Mouse (Mus musculus): ENCODE results near the gene Kcnh1.

The Kcnh1 gene

GRCm38 (mm10) chr1:192402911-192403704, 212.5 kb downstream of the Kcnh1 start:
- DNase-seq (ENCODE audit: extremely low read depth, low read depth, low spot score) = no peak

- no peak for DNase-seq (ENCODE audit: extremely low read depth, low read depth, low spot score)
Observed at GRCm38 (mm10) chr1:192405136-192405535, 214.6 kb downstream of the Kcnh1 start.

- DNase-seq (ENCODE audit: extremely low read depth, low read depth, low spot score) = no peak
Observed at GRCm38 (mm10) chr1:192406589-192406988, 216.0 kb downstream of the Kcnh1 start.

GRCm38 (mm10) chr1:192415813-192416212, 225.2 kb downstream of the Kcnh1 start:
- no peak for DNase-seq (ENCODE audit: extremely low read depth, low read depth, low spot score)

GRCm38 (mm10) chr1:192416241-192416821, 225.8 kb downstream of the Kcnh1 start:
- DNase-seq (ENCODE audit: extremely low read depth, low read depth, low spot score) = no peak

DNA sequence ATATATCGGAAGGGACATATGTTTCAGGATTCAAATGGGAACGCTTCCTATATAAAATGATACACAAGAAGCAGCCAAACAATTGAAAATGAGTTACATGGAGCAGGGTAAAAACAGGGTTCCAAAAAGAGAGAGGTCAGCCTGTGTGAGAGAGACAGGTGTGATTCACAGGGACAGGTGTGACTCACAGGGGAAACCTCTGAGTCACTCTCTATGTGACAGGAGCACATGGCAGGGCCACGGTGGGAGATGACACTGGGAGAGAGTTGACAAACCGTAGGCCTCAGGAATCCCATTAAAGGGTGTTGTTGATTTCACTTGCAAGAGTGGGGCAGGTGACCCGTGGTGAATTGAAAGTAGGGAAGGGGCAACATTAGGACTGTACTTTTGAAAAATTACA, 228.6 kb downstream of the Kcnh1 start:
- DNase-seq (ENCODE audit: extremely low read depth, low read depth, low spot score) = no peak

- DNase-seq (ENCODE audit: extremely low read depth, low read depth, low spot score) = no peak
Observed at GRCm38 (mm10) chr1:192421377-192422166, 231.0 kb downstream of the Kcnh1 start.

DNA sequence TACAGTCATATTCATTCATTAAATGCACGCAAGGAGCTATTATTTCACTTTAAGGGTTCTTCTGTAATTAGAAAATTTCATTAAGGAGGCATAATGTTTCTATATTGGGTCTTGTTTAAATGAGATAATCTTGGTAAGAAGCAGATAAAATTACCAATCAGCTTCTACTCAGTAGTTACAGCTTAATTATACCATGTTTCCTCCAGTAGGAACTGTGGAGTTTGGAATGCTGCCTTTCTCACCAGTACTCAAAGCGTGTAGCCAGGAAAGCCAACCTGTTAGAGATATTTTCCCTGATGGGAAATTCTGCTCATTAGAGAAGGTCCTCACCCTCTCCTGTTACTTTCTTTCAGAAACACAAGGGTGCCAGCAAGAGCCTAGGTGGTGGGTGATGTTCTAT, 240.8 kb downstream of the Kcnh1 start:
- no peak for DNase-seq (ENCODE audit: extremely low read depth, low read depth, low spot score)

DNA sequence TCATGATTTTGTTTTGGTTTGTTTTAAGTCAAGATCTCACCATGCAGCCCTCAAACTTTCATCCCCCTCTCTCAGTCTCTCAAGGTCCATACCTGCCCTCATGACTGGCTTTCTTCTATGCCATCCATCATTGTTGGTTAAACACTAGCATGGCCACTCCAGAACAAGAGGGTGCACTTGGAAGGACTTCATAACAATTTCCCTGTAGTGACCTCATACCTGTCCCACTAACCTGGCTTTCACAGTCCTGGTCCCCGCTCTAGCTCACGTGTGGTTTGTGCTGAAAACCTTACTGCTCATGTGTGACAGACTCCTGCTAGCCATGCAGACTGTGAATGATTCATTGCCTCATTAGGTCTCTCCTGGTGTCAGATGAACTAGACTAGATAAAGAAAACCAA, 244.9 kb downstream of the Kcnh1 start:
- DNase-seq (ENCODE audit: extremely low read depth, low read depth, low spot score) = no peak

DNA sequence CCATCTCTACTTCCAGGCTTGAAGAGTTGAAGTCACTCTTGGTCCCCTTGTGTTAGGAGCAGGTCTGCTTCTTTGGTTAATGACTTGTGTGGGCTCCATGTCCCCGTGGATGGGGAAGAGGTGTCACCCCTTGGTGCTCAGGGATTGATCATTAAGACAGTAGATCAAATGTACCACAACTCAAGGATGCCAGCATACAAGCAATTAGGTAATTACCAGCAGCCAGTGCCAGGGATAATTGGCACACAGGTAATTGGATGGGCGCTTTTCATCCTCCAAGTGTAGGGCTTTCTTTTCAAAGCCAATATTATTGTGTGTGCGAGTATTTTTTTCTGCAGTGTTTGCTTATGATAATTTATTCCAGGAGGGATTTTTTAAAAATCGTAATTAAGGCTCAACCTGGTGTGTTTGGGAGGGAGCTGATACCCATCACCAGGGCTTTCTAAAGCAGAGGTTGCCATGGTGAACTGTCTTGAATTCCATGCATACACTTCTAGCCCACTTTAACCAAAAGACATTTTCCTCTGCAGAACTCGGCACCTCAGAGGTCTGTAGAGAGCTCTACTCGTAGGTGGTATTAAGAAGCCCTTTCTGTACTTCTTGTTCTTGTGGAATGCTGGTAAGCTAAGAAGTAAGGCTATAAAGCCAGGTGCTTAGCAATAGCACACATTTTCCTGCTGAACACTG, 248.7 kb downstream of the Kcnh1 start:
- no peak for DNase-seq (ENCODE audit: extremely low read depth, low read depth, low spot score)

- DNase-seq (ENCODE audit: extremely low read depth, low read depth, low spot score) = no peak
Observed at GRCm38 (mm10) chr1:192442772-192443445, 252.3 kb downstream of the Kcnh1 start.

GRCm38 (mm10) chr1:192443998-192444657, 253.6 kb downstream of the Kcnh1 start:
- no peak for DNase-seq (ENCODE audit: extremely low read depth, low read depth, low spot score)

DNA sequence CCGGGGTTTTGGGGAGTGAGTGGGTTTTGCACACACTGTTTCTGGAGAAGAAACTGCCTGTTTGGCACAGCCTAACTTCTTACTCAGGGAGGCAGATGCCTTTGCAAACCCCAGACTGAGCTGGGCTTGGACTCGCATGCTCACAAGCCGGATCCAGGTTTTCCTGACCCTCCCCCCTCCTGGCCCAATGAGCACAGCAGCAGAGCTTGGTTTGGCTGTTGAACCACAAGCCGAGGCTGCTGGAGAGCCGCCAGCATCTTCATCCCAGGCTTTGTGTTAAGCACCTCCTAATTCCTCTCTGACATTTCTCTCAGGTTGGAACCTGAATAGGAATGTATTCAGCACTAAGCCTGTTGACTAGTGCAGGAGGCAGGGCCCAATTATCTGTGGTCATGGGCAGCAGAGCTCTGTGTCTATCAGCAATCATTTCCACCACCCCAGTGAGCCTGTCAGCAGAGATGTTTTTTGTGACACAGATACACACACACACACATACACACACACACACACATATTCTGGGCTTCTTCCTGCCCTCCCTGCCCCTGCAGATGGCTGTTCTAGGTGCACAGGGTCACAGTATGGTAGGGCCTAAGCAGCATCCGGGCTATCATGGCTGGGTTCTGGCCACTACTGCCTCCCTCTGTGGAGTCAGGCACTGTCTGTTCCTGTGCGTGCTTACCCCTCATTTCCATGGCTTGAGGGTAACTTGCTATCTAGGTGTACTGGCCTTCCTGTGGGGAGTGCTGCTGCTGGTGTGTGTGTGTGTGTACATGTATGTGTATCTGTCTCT, 254.3 kb downstream of the Kcnh1 start:
- peak; percentile 94 for DNase-seq (ENCODE audit: extremely low read depth, low read depth, low spot score)

DNA sequence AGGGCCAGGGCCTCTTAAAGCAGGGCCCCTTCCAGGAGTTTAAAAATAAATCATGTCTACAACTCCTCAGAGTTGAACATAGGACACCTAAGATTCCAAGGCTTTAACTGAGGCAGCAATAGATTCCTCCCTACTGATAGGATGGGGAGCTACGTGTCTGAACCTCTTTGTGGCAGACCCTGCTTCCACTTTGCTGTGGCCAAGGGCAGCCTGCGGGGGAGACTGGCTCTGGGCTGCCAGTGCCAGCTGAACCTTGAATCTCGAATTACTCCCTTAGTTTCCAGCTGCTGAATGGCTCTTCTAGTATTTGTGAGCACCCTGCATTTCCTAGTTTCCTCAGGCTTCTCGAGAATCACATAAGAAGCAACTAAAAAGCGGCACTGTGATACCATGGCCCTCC, 255.6 kb downstream of the Kcnh1 start:
- no peak for DNase-seq (ENCODE audit: extremely low read depth, low read depth, low spot score)

GRCm38 (mm10) chr1:192447666-192448065, 257.1 kb downstream of the Kcnh1 start:
- DNase-seq (ENCODE audit: extremely low read depth, low read depth, low spot score) = no peak

DNA sequence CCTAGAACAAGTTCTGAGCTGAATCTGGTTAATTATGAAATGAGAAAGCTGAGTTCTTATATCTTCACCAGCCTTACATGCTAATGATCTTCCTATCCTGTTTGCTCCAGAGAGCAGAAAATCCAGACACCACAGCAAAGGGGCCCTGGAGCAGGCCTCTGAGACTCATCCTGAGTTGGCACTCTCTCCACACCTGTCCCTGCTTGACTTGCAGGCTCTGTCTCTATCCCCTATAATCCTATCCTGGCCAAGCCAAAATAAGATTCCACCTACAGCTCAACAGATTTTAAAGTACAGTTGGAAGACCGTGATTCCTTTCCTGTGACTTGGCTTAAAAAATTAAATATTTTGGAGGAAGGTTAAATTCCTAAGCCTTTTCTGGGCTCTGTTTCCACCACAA, 257.9 kb downstream of the Kcnh1 start:
- peak; percentile 90 for DNase-seq (ENCODE audit: extremely low read depth, low read depth, low spot score)

GRCm38 (mm10) chr1:192449572-192450351, 259.2 kb downstream of the Kcnh1 start:
- DNase-seq (ENCODE audit: extremely low read depth, low read depth, low spot score) = no peak

- DNase-seq (ENCODE audit: extremely low read depth, low read depth, low spot score) = no peak
Observed at GRCm38 (mm10) chr1:192450425-192450824, 259.9 kb downstream of the Kcnh1 start.

DNA sequence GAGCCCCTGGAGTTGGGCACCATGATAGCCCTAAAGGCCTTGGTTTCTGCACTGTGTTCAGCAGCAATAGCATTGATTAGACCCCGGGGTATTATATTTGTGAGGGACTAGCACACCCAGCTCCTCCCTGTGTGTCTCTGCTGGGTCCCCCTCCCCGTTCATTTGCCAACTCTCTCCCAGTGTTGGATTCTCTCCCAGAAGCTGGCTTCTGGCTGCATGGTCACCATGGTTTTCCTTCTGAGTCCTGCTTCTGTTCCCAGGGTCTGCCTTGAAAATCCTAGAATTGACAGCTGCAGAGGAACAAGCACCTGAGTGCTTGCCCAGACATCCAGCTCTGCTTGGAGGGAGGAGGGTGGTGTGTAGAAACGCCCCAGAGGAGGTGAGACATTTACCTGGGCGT, 261.1 kb downstream of the Kcnh1 start:
- DNase-seq (ENCODE audit: extremely low read depth, low read depth, low spot score) = no peak

Data from fat pad, adult 2 months (tissue).